Mouse (Mus musculus): ENCODE measurements around the gene Dpp9.

DNA sequence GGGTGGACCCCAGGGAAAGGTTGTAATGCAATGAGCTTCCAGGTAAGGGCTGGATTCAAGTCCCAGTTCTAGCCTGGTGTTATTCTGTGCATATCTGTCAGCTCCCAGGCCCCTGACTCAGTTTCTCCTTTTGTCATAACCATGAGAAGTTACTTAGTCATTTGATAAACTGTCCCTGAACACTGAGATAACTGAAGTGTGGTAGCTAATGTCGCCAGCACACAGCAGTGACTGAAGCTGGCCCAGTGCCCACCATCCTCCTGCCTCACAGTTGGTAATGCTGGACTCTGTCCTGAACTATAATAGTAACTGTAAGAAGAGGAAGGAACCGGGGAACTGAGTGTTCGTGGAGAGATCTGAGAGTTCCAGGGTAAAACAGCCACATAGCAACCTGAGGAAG lies 54.2 kb downstream of the Dpp9 start:
- no peak for TF ChIP-seq CTCF (IDR thresholded peaks at IDR 0.05; ENCODE audit: borderline replicate concordance, insufficient read depth, low read depth, low read length)
- no peak for TF ChIP-seq POLR2A (IDR thresholded peaks at IDR 0.05; ENCODE audit: borderline replicate concordance, insufficient read depth, low read length)
